Mouse (Mus musculus) CH12.LX (cell line): ENCODE results near the gene Tns4.

ENCODE experiments used
- CHD2 ChIP-seq: IDR thresholded peaks from 2 replicates; pipeline ENCODE4 v1.6.1; 2011; ENCODE audit warnings: low read length, improper control_type of control experiment
- CTCF ChIP-seq, 2 experiments: IDR thresholded peaks in 1 of 2; conservative IDR thresholded peaks in 1 of 2; 2 replicates each; pipeline ENCODE4 v1.5.1; 2011 to 2012; ENCODE audit warnings: low read depth in 2 of 2, low read length in 2 of 2, improper control_type of control experiment in 1 of 2, inconsistent platforms in 1 of 2, mild to moderate bottlenecking in 1 of 2, moderate library complexity in 1 of 2
- MEF2A ChIP-seq: IDR thresholded peaks from 2 replicates; pipeline ENCODE4 v1.6.1; 2014; ENCODE audit warnings: low read depth, mild to moderate bottlenecking, inconsistent platforms, low read length, improper control_type of control experiment, borderline replicate concordance
- POLR2A ChIP-seq: IDR thresholded peaks from 2 replicates; pipeline ENCODE4 v1.6.1; 2011; ENCODE audit warnings: low read depth, mild to moderate bottlenecking, improper control_type of control experiment, low read length
- POLR2AphosphoS2 ChIP-seq: IDR thresholded peaks from 2 replicates; pipeline ENCODE4 v1.6.1; 2011; ENCODE audit warnings: low read depth, low read length, improper control_type of control experiment
- RCOR1 ChIP-seq: conservative IDR thresholded peaks from 2 replicates; pipeline ENCODE4 v1.6.1; 2012; ENCODE audit warnings: low read depth, mild to moderate bottlenecking, inconsistent platforms, low read length, improper control_type of control experiment
- TBP ChIP-seq: conservative IDR thresholded peaks from 2 replicates; pipeline ENCODE4 v1.6.1; 2011; ENCODE audit warnings: low read depth, low read length, improper control_type of control experiment
- USF1 ChIP-seq: IDR thresholded peaks from 2 replicates; pipeline ENCODE4 v1.6.1; 2014; ENCODE audit warnings: low read depth, mild to moderate bottlenecking, inconsistent platforms, low read length, improper control_type of control experiment
- ZNF384 ChIP-seq: IDR thresholded peaks from 2 replicates; pipeline ENCODE4 v1.6.1; 2012; ENCODE audit warnings: low read depth, low read length, improper control_type of control experiment, inconsistent platforms

DNA sequence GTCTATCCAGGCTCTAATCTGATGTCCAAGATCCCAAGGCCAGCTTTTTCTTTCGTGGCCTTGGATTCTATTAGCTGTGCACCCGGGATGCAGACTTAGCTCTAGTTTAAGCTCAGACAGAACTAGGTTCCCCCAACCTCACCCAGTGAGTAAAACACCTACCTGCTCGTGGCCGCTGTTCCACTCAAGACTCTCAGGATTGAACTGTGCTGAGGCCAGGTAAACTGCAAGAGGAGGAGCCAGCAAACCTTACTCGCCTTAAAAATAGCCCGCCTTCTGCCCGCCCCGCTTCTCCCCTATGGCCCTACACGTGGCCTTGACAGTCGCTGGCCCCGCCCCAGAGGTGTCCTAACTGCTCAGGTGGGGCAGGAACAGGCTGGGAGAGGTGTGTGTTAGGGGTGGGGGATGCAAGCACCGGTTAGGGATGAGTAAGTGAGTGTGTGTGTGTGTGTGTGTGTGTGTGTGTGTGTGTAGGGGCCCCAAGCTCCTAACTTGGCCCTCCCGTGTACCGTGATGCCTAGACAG, at the start of gene Tns4:
- TF ChIP-seq POLR2A, result no peak
- TF ChIP-seq CTCF (conservative IDR thresholded peaks at IDR 0.05 in 1 of 2, IDR thresholded peaks at IDR 0.05 in 1 of 2; ENCODE audit: low read depth in 2 of 2, low read length in 2 of 2), result no peak
- no peak for TF ChIP-seq USF1
- no peak for TF ChIP-seq RCOR1
- TF ChIP-seq POLR2AphosphoS2, result no peak
- TF ChIP-seq MEF2A, result no peak
- no peak for TF ChIP-seq CHD2
- no peak for TF ChIP-seq ZNF384
- no peak for TF ChIP-seq TBP
